ENCODE assay signal across 32 mouse cellular contexts in genomic region chr4:74393162-74393561, GRCm38 (mm10).
"Had no signal": no experiment of that assay in that cellular context is flagged by ENCODE, and none has a peak within 500 bp of the region (broad histone marks: within the 10 kb centered on the region; RNA-seq: fewer than 3 reads in every experiment).

No protein-coding gene starts in this region.

- H3K36me3 ChIP-seq: liver, embryonic 15.5 days had no signal

- H3K27me3 ChIP-seq: limb, embryonic 12.5 days; limb, embryonic 13.5 days; limb, embryonic 15.5 days; liver, embryonic 12.5 days; liver, embryonic 13.5 days; liver, embryonic 15.5 days; lung, embryonic 15.5 days; megakaryocyte, embryonic 14.5 days; midbrain, embryonic 12.5 days; midbrain, embryonic 13.5 days; midbrain, embryonic 15.5 days had no signal

- H3K4me1 ChIP-seq: limb, embryonic 10.5 days; limb, embryonic 12.5 days; limb, embryonic 13.5 days; limb, embryonic 15.5 days; liver, embryonic 12.5 days; liver, embryonic 13.5 days; liver, embryonic 15.5 days; lung, embryonic 15.5 days; midbrain, embryonic 10.5 days; midbrain, embryonic 12.5 days; midbrain, embryonic 13.5 days; midbrain, embryonic 15.5 days had no signal

- ATAC-seq: liver, embryonic 12.5 days; liver, postnatal 0 days; lung, postnatal 0 days; midbrain, embryonic 13.5 days; midbrain, embryonic 15.5 days; midbrain, embryonic 16.5 days had no signal

- H3K9ac ChIP-seq: limb, embryonic 12.5 days; limb, embryonic 13.5 days; limb, embryonic 15.5 days; liver, embryonic 12.5 days; liver, embryonic 13.5 days; liver, embryonic 14.5 days; liver, embryonic 15.5 days; liver, postnatal 0 days; lung, embryonic 14.5 days; lung, embryonic 15.5 days; midbrain, embryonic 12.5 days; midbrain, embryonic 13.5 days; midbrain, embryonic 15.5 days had no signal

- H3K27ac ChIP-seq: left cerebral cortex, adult 2 months; limb, embryonic 10.5 days; limb, embryonic 12.5 days; limb, embryonic 13.5 days; limb, embryonic 15.5 days; liver, embryonic 12.5 days; liver, embryonic 13.5 days; liver, embryonic 14.5 days; liver, embryonic 15.5 days; lung, embryonic 15.5 days; macrophage; midbrain, embryonic 10.5 days; midbrain, embryonic 12.5 days; midbrain, embryonic 13.5 days; midbrain, embryonic 15.5 days had no signal

- H3K4me2 ChIP-seq: limb, embryonic 12.5 days; limb, embryonic 13.5 days; limb, embryonic 15.5 days; liver, embryonic 11.5 days; liver, embryonic 12.5 days; liver, embryonic 13.5 days; liver, embryonic 15.5 days; lung, embryonic 14.5 days; lung, embryonic 15.5 days; midbrain, embryonic 11.5 days; midbrain, embryonic 12.5 days; midbrain, embryonic 13.5 days; midbrain, embryonic 15.5 days had no signal

- H3K4me3 ChIP-seq: left cerebral cortex, adult 2 months; limb, embryonic 10.5 days; limb, embryonic 12.5 days; limb, embryonic 13.5 days; limb, embryonic 15.5 days; liver, embryonic 12.5 days; liver, embryonic 13.5 days; liver, embryonic 15.5 days; lung, embryonic 15.5 days; megakaryocyte, embryonic 14.5 days; midbrain, embryonic 10.5 days; midbrain, embryonic 12.5 days; midbrain, embryonic 13.5 days; midbrain, embryonic 15.5 days; myocyte had no signal

- H3K9me3 ChIP-seq: limb, embryonic 10.5 days; limb, embryonic 12.5 days; limb, embryonic 13.5 days; limb, embryonic 15.5 days; liver, embryonic 12.5 days; liver, embryonic 13.5 days; liver, embryonic 15.5 days; lung, embryonic 15.5 days; megakaryocyte, embryonic 14.5 days; midbrain, embryonic 10.5 days; midbrain, embryonic 12.5 days; midbrain, embryonic 13.5 days; midbrain, embryonic 15.5 days had no signal

- DNase-seq: left cerebral cortex, postnatal 4 days; liver; liver, embryonic 13.5 days; liver, postnatal 0 days; lung, adult 18-20 months; lung, adult 2 months; lung, embryonic 14.5 days; lung, postnatal 10 days; lung, postnatal 14 days; lung, postnatal 36 days; lung, postnatal 4 days; midbrain, embryonic 14.5 days had no signal
